37 mouse cellular contexts compared by ENCODE assay signal in the genomic region with DNA sequence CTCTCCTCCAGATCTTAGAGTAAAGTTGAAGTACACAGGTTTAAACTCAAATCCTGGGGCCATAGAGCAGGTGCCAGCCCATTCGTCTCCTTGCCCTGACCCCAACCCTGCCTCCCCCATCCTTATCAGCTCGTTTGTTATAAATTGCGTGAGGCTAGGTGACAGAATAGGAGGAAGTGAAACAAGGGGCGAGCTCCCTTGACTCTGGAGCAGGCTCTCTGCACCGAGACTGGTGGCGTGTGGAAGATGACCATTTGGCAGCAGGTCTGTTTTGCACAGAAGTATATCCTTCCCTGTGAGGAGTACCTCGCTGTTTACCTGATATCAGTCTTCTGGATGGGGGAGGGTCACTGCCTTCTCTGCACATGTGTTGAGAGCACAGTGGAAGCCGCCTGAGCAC. TPM values are rescaled to one million over a fixed set of nuclear protein-coding genes. Genes with fewer than 3 reads are reported as not detected.
A peak's percentile ranks its signal among the peaks of the same experiment; 100 is the strongest.
DNase-seq lines count a peak whose midpoint lies in the region; ATAC-seq and TF ChIP-seq lines count a peak whose summit lies in the region.
"Had no signal": no experiment of that assay in that cellular context is flagged by ENCODE, and none has a peak within 500 bp of the region (broad histone marks: within the 10 kb centered on the region; RNA-seq: fewer than 3 reads in every experiment).

No protein-coding gene starts in this region.

- TF ChIP-seq POLR2A in MEL (IDR thresholded peaks at IDR 0.05; ENCODE audit: control insufficient read depth in 1 of 2, insufficient read depth in 1 of 2, low read depth in 1 of 2, low read length in 2 of 2, poor library complexity in 1 of 2): no peak
- no peak for TF ChIP-seq POLR2A in kidney, adult 2 months (IDR thresholded peaks at IDR 0.05; ENCODE audit: low read depth, low read length)

- peak; percentile 64 for DNase-seq in heart, adult 11 months
- no peak for DNase-seq in heart, adult 18-20 months
- no peak for DNase-seq in heart, postnatal 36 days
- DNase-seq in MEL (ENCODE audit: low read depth, low spot score): peak; percentile 42
- DNase-seq in urinary bladder, postnatal 25 days (ENCODE audit: low spot score): no peak
- DNase-seq in kidney, adult 2 months: no peak
- DNase-seq: adrenal gland, adult 2 months; cerebellum, adult 11 months; cerebellum, adult 9-11 months; gastrocnemius, postnatal 36 days; liver; lung, postnatal 10 days; midbrain, embryonic 14.5 days; thymus, adult 18-20 months; thymus, postnatal 36 days had no signal

- peak overlapping the region; percentile 21; the same call in 1 of the 2 replicates for H3K27ac ChIP-seq in heart, embryonic 15.5 days
- H3K27ac ChIP-seq in MEL (ENCODE audit: control insufficient read depth, low read depth, low read length): no peak overlapping the region
- no peak overlapping the region for H3K27ac ChIP-seq in kidney, adult 2 months (ENCODE audit: insufficient read depth, low read depth, low read length)
- H3K27ac ChIP-seq: embryonic facial prominence, embryonic 12.5 days; forebrain, embryonic 13.5 days; hindbrain, postnatal 0 days; kidney, postnatal 0 days; limb, embryonic 10.5 days; liver, embryonic 15.5 days; neural tube, embryonic 13.5 days; stomach, embryonic 15.5 days had no signal

- H3K4me2 ChIP-seq in heart, embryonic 15.5 days: no peak overlapping the region
- H3K4me2 ChIP-seq: embryonic facial prominence, embryonic 12.5 days; forebrain, embryonic 13.5 days; liver, embryonic 15.5 days; neural tube, embryonic 13.5 days; stomach, embryonic 15.5 days had no signal

- WGBS in heart, embryonic 15.5 days: 28% methylated on average over 8 of the region's 8 CpGs
- 57% methylated on average over 8 of the region's 8 CpGs for WGBS in kidney, adult 2 months

- no peaks in the 10 kb centered on the region for H3K27me3 ChIP-seq in heart, embryonic 15.5 days
- H3K27me3 ChIP-seq in MEL (ENCODE audit: control insufficient read depth in 1 of 2, insufficient read depth in 2 of 2, low read length in 2 of 2): no peaks in the 10 kb centered on the region
- H3K27me3 ChIP-seq in kidney, adult 2 months (replicated peaks; ENCODE audit: control insufficient read depth, insufficient read depth, low read length): no peaks in the 10 kb centered on the region
- H3K27me3 ChIP-seq: embryonic facial prominence, embryonic 12.5 days; forebrain, embryonic 13.5 days; liver, embryonic 15.5 days; megakaryocyte, embryonic 14.5 days; neural tube, embryonic 13.5 days; stomach, embryonic 15.5 days had no signal

- TF ChIP-seq RAD21 in MEL (IDR thresholded peaks at IDR 0.05; ENCODE audit: low read depth, low read length): no peak

- peaks cover 8% of the 10 kb centered on the region for H3K4me1 ChIP-seq in heart, embryonic 15.5 days (replicated peaks)
- H3K4me1 ChIP-seq in MEL (ENCODE audit: control insufficient read depth in 1 of 2, insufficient read depth in 2 of 2, low read length in 2 of 2): peaks cover 0 to 8% of the 10 kb centered on the region in 2 experiments; a peak in 2 of 4 replicates
- H3K4me1 ChIP-seq in kidney, adult 2 months (ENCODE audit: control insufficient read depth, insufficient read depth, low read length): no peaks in the 10 kb centered on the region
- H3K4me1 ChIP-seq: embryonic facial prominence, embryonic 12.5 days; forebrain, embryonic 13.5 days; liver, embryonic 15.5 days; neural tube, embryonic 13.5 days had no signal

- H3K36me3 ChIP-seq in heart, embryonic 15.5 days: no peaks in the 10 kb centered on the region
- peaks cover 0 to 6% of the 10 kb centered on the region in 2 experiments; a peak in 1 of 4 replicates for H3K36me3 ChIP-seq in MEL (ENCODE audit: control insufficient read depth in 1 of 2, insufficient read depth in 2 of 2, low read length in 2 of 2)
- H3K36me3 ChIP-seq in kidney, adult 2 months (ENCODE audit: control insufficient read depth, insufficient read depth, low read length): no peaks in the 10 kb centered on the region
- H3K36me3 ChIP-seq: G1E; liver, embryonic 15.5 days; stomach, embryonic 15.5 days had no signal

- ATAC-seq in heart, embryonic 15.5 days (replicated peaks; ENCODE audit: insufficient number of reproducible peaks, insufficient read depth, low FRiP score, low read depth): no peak
- peak; percentile 56; the same call in 1 of the 2 replicates for ATAC-seq in monocyte, adult 5-6 weeks (replicated peaks; ENCODE audit: insufficient number of reproducible peaks, low FRiP score, low TSS enrichment, poor library complexity, severe bottlenecking)
- ATAC-seq: forebrain, embryonic 13.5 days; hindbrain, postnatal 0 days; intestine, embryonic 16.5 days had no signal

- 0 out of 4 replicates have a peak, but pooled peaks have one; percentile 12 for TF ChIP-seq EP300 in MEL (IDR thresholded peaks at IDR 0.05; ENCODE audit: low read depth in 1 of 2, low read length in 2 of 2)

- no peaks in the 10 kb centered on the region for H3K9me3 ChIP-seq in heart, embryonic 15.5 days (replicated peaks)
- H3K9me3 ChIP-seq in MEL (replicated peaks; ENCODE audit: insufficient read depth, low read length): no peaks in the 10 kb centered on the region
- H3K9me3 ChIP-seq: embryonic facial prominence, embryonic 12.5 days; forebrain, embryonic 13.5 days; G1E; limb, embryonic 10.5 days; liver, embryonic 15.5 days; megakaryocyte, embryonic 14.5 days; neural tube, embryonic 13.5 days; stomach, embryonic 15.5 days had no signal

- TF ChIP-seq CTCF in MEL (IDR thresholded peaks at IDR 0.05 in 2 of 3, conservative IDR thresholded peaks at IDR 0.05 in 1 of 3; ENCODE audit: control insufficient read depth in 1 of 3, insufficient read depth in 1 of 3, low read depth in 2 of 3, low read length in 3 of 3, poor library complexity in 1 of 3, severe bottlenecking in 1 of 3): no peak
- no peak for TF ChIP-seq CTCF in kidney, adult 2 months (conservative IDR thresholded peaks at IDR 0.05; ENCODE audit: insufficient read depth, insufficient read length, low read depth, low read length)

- H3K9ac ChIP-seq in heart, embryonic 15.5 days: no peak overlapping the region
- H3K9ac ChIP-seq in MEL (ENCODE audit: control insufficient read depth, low read depth, low read length, poor library complexity, severe bottlenecking): no peak overlapping the region
- H3K9ac ChIP-seq: embryonic facial prominence, embryonic 12.5 days; forebrain, embryonic 13.5 days; liver, embryonic 15.5 days; neural tube, embryonic 13.5 days; stomach, embryonic 15.5 days had no signal

- H3K79me2 ChIP-seq in MEL (ENCODE audit: control insufficient read depth, insufficient read depth, low read length, poor library complexity): no peaks in the 10 kb centered on the region

- intact Hi-C loops in heart, postnatal 36 days (cut with DNase I): no loop called here

- H3K4me3 ChIP-seq in heart, embryonic 15.5 days: no peak overlapping the region
- 0 out of 4 replicates have a peak overlapping the region, but pooled peaks of 1 of the 2 experiments have one; percentile 11 for H3K4me3 ChIP-seq in MEL (ENCODE audit: control insufficient read depth in 1 of 2, insufficient read depth in 1 of 2, low read depth in 2 of 2, low read length in 2 of 2)
- H3K4me3 ChIP-seq in kidney, adult 2 months (ENCODE audit: insufficient read depth, low read depth, low read length): no peak overlapping the region
- H3K4me3 ChIP-seq: embryonic facial prominence, embryonic 12.5 days; erythroblast, embryonic 14.5 days; forebrain, embryonic 13.5 days; limb, embryonic 10.5 days; liver, embryonic 15.5 days; megakaryocyte, embryonic 14.5 days; myocyte; neural tube, embryonic 13.5 days; stomach, embryonic 15.5 days had no signal

TF ChIP-seq in MEL, 35 proteins besides CTCF, POLR2A, EP300 and RAD21:
- TF ChIP-seq USF1 (IDR thresholded peaks at IDR 0.05; ENCODE audit: low read depth, low read length) (no peak), GATA1 (IDR thresholded peaks at IDR 0.05; ENCODE audit: low read depth, low read length) (peak; percentile 37; the same call in 1 of the 2 replicates)

RNA-seq across cellular contexts. Expression of a gene that starts 23.9 kb away (rescaled TPM):
- 1 to 10 TPM; 4.3 to 5.1 TPM for total RNA-seq in heart, adult 18-20 months (2021)
- polyA plus RNA-seq in heart, embryonic 15.5 days (2015; fragmentation: Nextera tagmentation; extraction: Ambion mirVana): 8.1 and 12.3 TPM in 2 replicates
- 1 to 10 TPM; 6.3 to 7.4 TPM for total RNA-seq in heart, postnatal 36 days (2021)
- total RNA-seq in MEL (2012; rRNA removed): 0.12 and 0.13 TPM in 2 replicates
- under 1 TPM in 1 of 2 experiments, not detected in 1; 0.60 TPM for polyA plus RNA-seq in MEL (2012; ENCODE audit: insufficient read depth in 1 of 2, insufficient read length in 2 of 2, low read depth in 1 of 2, low replicate concordance in 2 of 2, missing spikeins in 1 of 2)
- total RNA-seq in monocyte, adult 5-6 weeks (2017): 0.38 to 6.1 TPM (median 4.6 TPM) in 3 replicates
- polyA plus RNA-seq in kidney, adult 2 months (2012; rRNA removed): 8.5 and 10.3 TPM in 2 replicates
- polyA plus RNA-seq: erythroblast, embryonic 14.5 days had no signal

RNA-seq across cellular contexts. Expression of a gene that starts 47.8 kb away (rescaled TPM):
- not detected for total RNA-seq in heart, adult 18-20 months (2021)
- polyA plus RNA-seq in heart, embryonic 15.5 days (2015; fragmentation: Nextera tagmentation; extraction: Ambion mirVana): not detected in 2 replicates
- total RNA-seq in heart, postnatal 36 days (2021): not detected
- total RNA-seq in MEL (2012; rRNA removed): not detected in 2 replicates
- not detected for polyA plus RNA-seq in MEL (2012; ENCODE audit: insufficient read depth in 1 of 2, insufficient read length in 2 of 2, low read depth in 1 of 2, low replicate concordance in 2 of 2, missing spikeins in 1 of 2)
- total RNA-seq in monocyte, adult 5-6 weeks (2017): not detected in 3 replicates
- not detected in 2 replicates for polyA plus RNA-seq in kidney, adult 2 months (2012; rRNA removed)
- total RNA-seq: adrenal gland, adult 2 months; adrenal gland, postnatal 4 days; gastrocnemius, adult 18-20 months; gastrocnemius, postnatal 36 days; hindbrain, postnatal 0 days; layer of hippocampus, postnatal 10 days had no signal
- polyA plus RNA-seq: adrenal gland, adult 2 months; cortical plate, adult 2 months; erythroblast, embryonic 14.5 days; forebrain, embryonic 13.5 days; G1E; hindbrain, embryonic 11.5 days; hindbrain, postnatal 0 days; intestine, embryonic 16.5 days; kidney, postnatal 0 days; large intestine, adult 2 months; limb, embryonic 10.5 days; liver, embryonic 15.5 days; midbrain, embryonic 14.5 days; myocyte; neural tube, embryonic 13.5 days; spleen, adult 2 months; stomach, embryonic 15.5 days had no signal

RNA-seq across cellular contexts. Expression of a gene that starts 58.0 kb away (rescaled TPM):
- total RNA-seq in heart, adult 18-20 months (2021): 1 to 10 TPM; 3.3 to 4.4 TPM
- polyA plus RNA-seq in heart, embryonic 15.5 days (2015; fragmentation: Nextera tagmentation; extraction: Ambion mirVana): 44.3 and 53.2 TPM in 2 replicates
- total RNA-seq in heart, postnatal 36 days (2021): 1 to 10 TPM; 2.5 to 3.8 TPM
- 22.8 and 30.6 TPM in 2 replicates for total RNA-seq in MEL (2012; rRNA removed)
- polyA plus RNA-seq in MEL (2012; ENCODE audit: insufficient read depth in 1 of 2, insufficient read length in 2 of 2, low read depth in 1 of 2, low replicate concordance in 2 of 2, missing spikeins in 1 of 2): 10 to 100 TPM in 1 of 2 experiments, not detected in 1; 25.0 TPM
- 116 to 119 TPM (median 118 TPM) in 3 replicates for total RNA-seq in monocyte, adult 5-6 weeks (2017)
- 3.3 and 4.7 TPM in 2 replicates for polyA plus RNA-seq in kidney, adult 2 months (2012; rRNA removed)

RNA-seq across cellular contexts. Expression of a gene that starts 59.2 kb away (rescaled TPM):
- not detected for total RNA-seq in heart, adult 18-20 months (2021)
- polyA plus RNA-seq in heart, embryonic 15.5 days (2015; fragmentation: Nextera tagmentation; extraction: Ambion mirVana): not detected in 2 replicates
- total RNA-seq in heart, postnatal 36 days (2021): not detected
- not detected in 2 replicates for total RNA-seq in MEL (2012; rRNA removed)
- under 1 TPM in 1 of 2 experiments, not detected in 1; 0.01 TPM for polyA plus RNA-seq in MEL (2012; ENCODE audit: insufficient read depth in 1 of 2, insufficient read length in 2 of 2, low read depth in 1 of 2, low replicate concordance in 2 of 2, missing spikeins in 1 of 2)
- total RNA-seq in monocyte, adult 5-6 weeks (2017): not detected in 3 replicates
- polyA plus RNA-seq in kidney, adult 2 months (2012; rRNA removed): not detected in 2 replicates
- total RNA-seq: adrenal gland, adult 2 months; adrenal gland, postnatal 4 days; gastrocnemius, adult 18-20 months; gastrocnemius, postnatal 36 days; hindbrain, postnatal 0 days; layer of hippocampus, postnatal 10 days had no signal
- polyA plus RNA-seq: adrenal gland, adult 2 months; cortical plate, adult 2 months; erythroblast, embryonic 14.5 days; forebrain, embryonic 13.5 days; G1E; hindbrain, postnatal 0 days; intestine, embryonic 16.5 days; limb, embryonic 10.5 days; liver, embryonic 15.5 days; midbrain, embryonic 14.5 days; myocyte; neural tube, embryonic 13.5 days; spleen, adult 2 months; stomach, embryonic 15.5 days had no signal

Comparison
In these comparisons a context has a peak if more than half of its experiments do, and no peak if none do; other contexts are left out.
1. DNase-seq: peak in heart, adult 11 months (single experiment) and MEL (single experiment); none in heart, adult 18-20 months (0 of 2), heart, postnatal 36 days (0 of 2), urinary bladder, postnatal 25 days (single experiment) and kidney, adult 2 months (single experiment).